Mouse (Mus musculus): ENCODE measurements around the gene Stx1a.

GRCm38 (mm10) chr5:135021814-135022213, 1.5 kb upstream of the Stx1a start:
- no peak for TF ChIP-seq CTCF (IDR thresholded peaks at IDR 0.05)
- peak; percentile 86 for TF ChIP-seq EP300 (IDR thresholded peaks at IDR 0.05)
